Mouse (Mus musculus) gastrocnemius, adult 8-10 months (tissue): Measurements from ENCODE around the gene Bmp3. TPM values are rescaled to one million over a fixed set of nuclear protein-coding genes. Genes with fewer than 3 reads are reported as not detected.

ENCODE experiments used
- DNase-seq, 2 experiments: peaks; one replicate each; pipeline ENCODE4 v3.0.0; 2022; ENCODE audit warnings: low spot score in 2 of 2
- total RNA-seq, 4 experiments: library from RNA; stranded (reverse); gene quantifications; 2 replicates each; pipeline ENCODE4 v1.2.4; 2022

The Bmp3 gene
- under 1 TPM; 0.41 to 0.88 (median 0.53) TPM for total RNA-seq

GRCm38 (mm10) chr5:98854264-98854626, at the start of gene Bmp3:
TSS of gene Bmp3 (plus strand) at chr5:98854415.
- DNase-seq: no peak

DNA sequence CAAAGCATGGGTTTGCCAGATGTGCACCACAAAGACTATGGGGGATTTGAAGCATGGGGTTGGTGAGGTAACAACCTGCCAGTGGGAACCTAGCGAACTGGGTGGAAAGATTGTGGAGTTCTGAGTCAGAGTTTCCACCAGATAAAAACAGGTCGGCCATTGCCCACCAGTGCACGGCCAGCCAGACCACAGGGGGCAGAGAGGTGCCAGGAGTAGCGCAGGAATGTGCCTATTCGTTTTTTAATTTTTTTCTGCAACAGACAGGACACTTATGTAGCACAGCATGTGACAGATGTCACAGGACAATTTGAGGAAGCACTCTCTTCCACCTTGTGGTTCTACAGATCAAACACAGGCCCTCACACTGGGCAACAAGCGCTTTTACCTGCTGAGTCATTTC, 49.5 kb upstream of the Bmp3 start:
- no peak for DNase-seq

DNA sequence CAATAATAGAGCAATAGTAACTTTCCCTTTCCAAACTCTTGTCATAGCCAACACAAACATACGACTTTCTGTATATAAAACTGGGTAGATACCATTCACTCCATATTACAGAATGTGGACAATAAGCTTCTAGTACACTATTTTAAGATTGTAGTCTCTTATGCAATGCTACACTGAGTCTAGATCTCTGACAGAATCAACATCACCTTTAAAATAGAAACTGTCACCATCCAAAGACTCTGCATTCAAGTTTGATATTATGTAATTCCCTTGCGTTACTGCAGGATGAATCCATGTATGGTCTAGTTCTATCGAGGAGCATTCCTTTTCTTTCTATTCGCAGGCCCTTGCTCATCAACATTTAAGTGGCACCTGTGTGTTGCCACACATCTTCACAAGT, 47.7 kb upstream of the Bmp3 start:
- no peak for DNase-seq

GRCm38 (mm10) chr5:98807022-98807421, 47.2 kb upstream of the Bmp3 start:
- no peak for DNase-seq

GRCm38 (mm10) chr5:98807953-98808352, 46.3 kb upstream of the Bmp3 start:
- DNase-seq: no peak

DNA sequence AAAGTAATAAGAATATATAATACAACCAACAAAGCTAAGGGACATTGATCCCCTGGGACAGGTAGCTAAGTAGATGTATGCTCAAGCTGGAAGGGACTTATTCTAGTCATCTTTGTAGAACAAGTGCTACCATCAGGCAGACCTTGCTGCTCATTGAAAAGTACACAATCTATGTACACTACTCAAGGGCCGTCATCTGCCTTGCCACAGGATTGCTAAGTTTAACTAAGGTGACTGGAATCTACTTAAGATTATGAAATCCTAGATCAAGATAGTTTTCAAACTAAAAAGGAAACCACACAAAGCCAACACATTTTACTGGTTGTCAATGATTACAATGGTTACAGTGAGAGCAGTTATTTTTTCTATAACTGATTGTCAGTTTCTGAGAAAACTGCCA, 41.8 kb upstream of the Bmp3 start:
- DNase-seq: no peak

DNA sequence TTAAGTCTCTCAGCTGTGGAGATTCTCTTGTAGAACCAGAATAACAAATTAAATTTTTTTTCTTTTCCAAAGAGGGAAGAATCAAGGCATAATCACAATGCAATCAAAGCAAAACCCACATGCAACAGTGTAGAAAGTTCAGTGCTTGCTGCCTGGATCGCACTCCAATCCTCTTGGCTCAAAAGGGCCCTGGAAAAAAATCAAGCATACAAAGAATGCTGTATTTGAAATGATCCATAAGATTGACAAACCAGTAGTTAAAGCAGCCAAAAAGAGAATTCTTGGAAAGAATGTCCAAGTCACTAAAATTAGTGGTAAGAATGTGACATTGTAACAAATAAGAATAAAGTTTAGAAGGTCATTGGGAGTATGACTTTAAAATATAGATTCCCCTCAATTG, 38.9 kb upstream of the Bmp3 start:
- no peak for DNase-seq

GRCm38 (mm10) chr5:98833760-98834159, 20.5 kb upstream of the Bmp3 start:
- no peak for DNase-seq

GRCm38 (mm10) chr5:98834300-98834699, 19.9 kb upstream of the Bmp3 start:
- no peak for DNase-seq

DNA sequence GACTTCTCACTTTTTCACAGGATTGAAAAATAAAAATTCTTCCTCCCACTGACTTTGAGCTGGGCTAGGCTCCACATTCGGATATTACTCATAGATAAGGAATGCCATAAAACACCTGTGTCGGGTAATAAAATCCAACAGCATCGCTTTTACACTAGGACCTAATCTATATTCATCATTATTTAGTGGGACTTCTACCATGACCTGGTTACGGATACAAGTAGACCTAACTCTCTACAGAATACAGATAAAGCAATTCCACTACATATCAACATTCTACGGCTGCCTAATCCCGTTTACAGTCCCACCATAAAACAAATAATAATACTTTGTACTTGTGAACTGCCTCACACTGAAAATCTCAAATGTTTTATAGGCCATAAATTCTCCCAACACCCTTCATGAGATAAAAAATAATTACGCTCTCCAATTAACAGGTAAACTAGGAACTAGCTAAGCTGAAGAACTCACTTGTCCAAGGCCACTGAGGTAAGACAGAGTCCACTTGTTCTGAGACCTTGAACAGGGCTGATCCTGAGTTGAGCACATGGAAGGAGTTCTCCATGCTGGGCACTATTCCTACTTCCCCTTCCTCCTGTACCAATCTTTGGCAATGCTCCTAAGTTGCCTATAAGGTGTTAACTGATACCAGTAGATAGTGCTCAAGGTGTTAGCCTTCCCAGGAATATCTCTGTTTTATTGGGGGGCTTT, 11.5 kb upstream of the Bmp3 start:
- no peak for DNase-seq

- no peak for DNase-seq
Measured at GRCm38 (mm10) chr5:98844664-98845063, 9.6 kb upstream of the Bmp3 start.

GRCm38 (mm10) chr5:98854627-98855564, 681 bp downstream of the Bmp3 start:
- no peak for DNase-seq

GRCm38 (mm10) chr5:98855741-98856140, 1.5 kb downstream of the Bmp3 start:
- no peak for DNase-seq

- no peak for DNase-seq
Measured at GRCm38 (mm10) chr5:98856356-98856755, 2.1 kb downstream of the Bmp3 start.

- no peak for DNase-seq
Measured at GRCm38 (mm10) chr5:98863891-98864290, 9.7 kb downstream of the Bmp3 start.

DNA sequence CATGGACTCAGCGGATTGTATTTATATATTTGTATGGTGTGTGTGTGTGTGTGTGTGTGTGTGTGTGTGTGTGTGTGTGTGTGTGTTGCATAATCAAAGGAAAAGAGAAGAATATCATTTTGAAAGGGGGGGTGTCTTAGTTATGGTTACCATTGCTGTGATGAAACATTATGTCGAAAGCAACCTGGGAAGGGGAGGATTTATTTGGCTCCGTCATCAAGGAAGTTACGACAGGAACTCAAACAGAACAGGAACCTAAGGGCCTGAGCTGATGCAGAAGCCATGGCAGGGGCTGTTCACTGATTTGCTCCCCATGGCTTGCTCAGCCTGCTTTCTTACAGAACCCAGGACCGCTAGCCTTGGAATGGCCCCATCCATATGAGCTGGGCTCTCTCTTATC, 10.9 kb downstream of the Bmp3 start:
- no peak for DNase-seq

- no peak for DNase-seq
Measured at GRCm38 (mm10) chr5:98876056-98876455, 21.8 kb downstream of the Bmp3 start.

- no peak for DNase-seq
Measured at GRCm38 (mm10) chr5:98878891-98879290, 24.7 kb downstream of the Bmp3 start.

DNA sequence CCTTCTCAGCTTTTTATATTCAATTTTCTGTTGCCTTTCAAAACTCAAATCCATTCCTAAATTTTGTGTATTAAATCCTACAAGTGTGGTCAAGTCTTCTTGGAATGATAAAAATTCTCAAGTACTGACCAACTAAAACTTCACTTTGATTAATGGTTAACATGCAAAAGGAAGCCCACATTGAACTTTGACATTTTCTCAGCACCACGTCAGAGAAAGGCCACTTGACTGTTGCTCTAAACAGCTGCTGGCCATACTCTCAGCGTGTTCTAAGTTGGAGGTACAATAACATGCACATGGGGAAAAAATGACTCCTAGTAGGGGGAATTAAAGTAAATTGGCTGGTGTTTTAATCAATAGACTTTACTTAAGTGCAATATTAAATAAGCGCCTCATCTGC, 27.9 kb downstream of the Bmp3 start:
- no peak for DNase-seq

- no peak for DNase-seq
Measured at GRCm38 (mm10) chr5:98890544-98891050, 36.4 kb downstream of the Bmp3 start.

DNA sequence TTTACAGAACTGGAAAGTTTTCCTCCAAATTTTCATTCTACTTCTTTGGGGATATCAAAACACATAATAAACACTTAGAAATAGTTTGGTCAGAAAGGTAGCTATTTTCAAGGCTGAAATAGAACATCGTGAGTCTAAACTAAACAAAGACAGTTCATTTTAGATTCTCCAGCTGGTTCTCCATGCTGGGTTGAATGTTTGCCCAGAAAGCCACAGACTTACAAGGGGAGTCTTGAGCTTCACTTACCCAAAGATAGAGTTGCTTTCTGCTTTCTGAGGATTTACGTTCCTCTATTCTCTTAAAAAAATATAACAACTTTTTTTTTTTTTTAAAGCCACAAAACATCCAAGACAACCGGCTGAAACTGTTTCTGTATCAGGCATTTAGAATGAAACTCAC, 40.1 kb downstream of the Bmp3 start:
- no peak for DNase-seq

DNA sequence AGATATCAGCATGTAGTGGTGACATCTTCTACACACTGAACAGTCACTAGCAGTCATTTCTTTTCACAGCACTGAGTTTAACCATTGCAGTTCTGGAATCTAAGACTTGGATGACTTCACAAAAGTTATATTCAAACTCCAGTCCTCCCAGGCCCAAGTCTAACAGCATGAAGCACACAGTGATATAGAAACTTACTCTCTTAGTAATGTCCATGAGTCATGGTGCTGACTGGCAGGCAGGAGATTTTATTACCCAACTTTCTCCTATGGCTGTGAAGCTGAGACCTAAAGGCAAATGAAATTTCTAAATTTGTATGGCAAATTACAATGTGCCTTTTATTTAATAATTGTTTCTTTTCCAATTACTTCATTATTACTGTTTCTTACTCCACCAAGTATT, 43.7 kb downstream of the Bmp3 start:
- no peak for DNase-seq

DNA sequence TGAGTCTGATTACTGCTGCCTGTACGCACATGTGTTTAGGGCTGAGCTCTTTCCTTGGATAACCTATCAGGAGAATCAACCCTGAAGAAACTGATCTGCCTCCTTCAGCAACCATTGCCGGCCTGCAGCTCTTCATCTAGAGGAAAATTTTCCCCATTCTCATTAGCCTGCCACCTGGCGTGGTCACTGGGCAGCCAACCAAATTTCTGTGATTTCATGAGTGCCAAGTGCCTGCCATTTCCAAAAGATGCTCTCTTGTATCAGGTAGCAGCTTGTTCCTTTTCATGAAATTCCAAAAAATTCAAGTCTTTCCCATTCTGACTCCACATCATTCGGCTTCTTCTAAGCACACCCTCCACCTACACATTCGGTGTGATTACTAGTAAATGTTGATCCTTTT, 46.7 kb downstream of the Bmp3 start:
- DNase-seq: no peak
